Mouse (Mus musculus): ENCODE data around the gene Ift81.

DNA sequence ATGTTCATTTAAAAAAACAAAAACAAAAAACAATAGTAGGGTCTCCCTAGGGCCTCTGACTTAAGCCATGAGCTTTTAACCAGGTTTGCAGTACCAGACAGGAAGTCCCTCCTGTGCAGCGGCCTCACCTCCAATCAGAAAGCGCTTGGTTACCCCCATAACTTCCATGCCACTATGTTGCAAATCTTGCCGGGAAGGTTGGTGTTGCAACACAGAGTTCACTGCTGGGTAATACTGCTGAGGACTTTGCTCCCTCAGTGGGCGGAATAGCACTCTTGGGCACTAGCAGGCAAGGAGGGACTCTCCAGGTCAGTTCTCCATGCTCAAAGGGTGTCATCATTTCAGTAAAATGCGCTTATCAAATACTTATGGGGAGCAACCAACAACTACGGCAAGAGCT lies 48.2 kb upstream of the Ift81 start:
- TF ChIP-seq CTCF (IDR thresholded peaks at IDR 0.05; ENCODE audit: extremely low read depth, insufficient read depth, low read length) = no peak
- no peak for TF ChIP-seq POLR2A (IDR thresholded peaks at IDR 0.05; ENCODE audit: extremely low read depth, insufficient read depth, low read length)
